Mouse (Mus musculus) Patski (cell line): ENCODE results near the gene Smarcad1. TPM values are rescaled to one million over a fixed set of nuclear protein-coding genes. Genes with fewer than 3 reads are reported as not detected.

Experiments used
- ATAC-seq: fragments of 100-300 bp; one replicate; pipeline ENCODE4 v1.8.0; 2021
- CTCF ChIA-PET: fragments of 350-600 bp; sonication (Branson Sonifier 250); formaldehyde crosslinking; loops from one replicate; lab custom pipeline; 2022; ENCODE audit warnings: inconsistent platforms; lab: Charles Lee
- POLR2A ChIA-PET: fragments of 350-600 bp; sonication (Branson Sonifier 250); formaldehyde crosslinking; loops from one replicate; lab custom pipeline; 2022; ENCODE audit warnings: antibody characterized with exemption, inconsistent platforms; lab: Charles Lee
- DNase-seq: peaks from one replicate; pipeline ENCODE4 v3.0.0-alpha.2; 2011; ENCODE audit warnings: low read depth, low spot score
- H3K27me3 ChIP-seq: fragments of 371-371 bp; one replicate; pipeline ENCODE4 v1.5.1; 2021
- CTCF ChIP-seq: fragments of 100-300 bp; IDR thresholded peaks from one replicate; pipeline ENCODE4 v1.5.1; 2021
- in situ Hi-C: fragments of 300-500 bp; cut with MboI; formaldehyde crosslinking; loops from 3 replicates; pipeline ENCODE4 v1.11.1; 2018; ENCODE audit warnings: low pct_unique_long_range_greater_than_20kb, mixed read lengths
- polyA plus RNA-seq: library from polyadenylated mRNA; unstranded; gene quantifications from one replicate; pipeline ENCODE4 v1.2.3, GENCODE M21; 2021

Gene Smarcad1
- polyA plus RNA-seq, 1 experiment from 2014 or later, result 33.2 TPM

DNA sequence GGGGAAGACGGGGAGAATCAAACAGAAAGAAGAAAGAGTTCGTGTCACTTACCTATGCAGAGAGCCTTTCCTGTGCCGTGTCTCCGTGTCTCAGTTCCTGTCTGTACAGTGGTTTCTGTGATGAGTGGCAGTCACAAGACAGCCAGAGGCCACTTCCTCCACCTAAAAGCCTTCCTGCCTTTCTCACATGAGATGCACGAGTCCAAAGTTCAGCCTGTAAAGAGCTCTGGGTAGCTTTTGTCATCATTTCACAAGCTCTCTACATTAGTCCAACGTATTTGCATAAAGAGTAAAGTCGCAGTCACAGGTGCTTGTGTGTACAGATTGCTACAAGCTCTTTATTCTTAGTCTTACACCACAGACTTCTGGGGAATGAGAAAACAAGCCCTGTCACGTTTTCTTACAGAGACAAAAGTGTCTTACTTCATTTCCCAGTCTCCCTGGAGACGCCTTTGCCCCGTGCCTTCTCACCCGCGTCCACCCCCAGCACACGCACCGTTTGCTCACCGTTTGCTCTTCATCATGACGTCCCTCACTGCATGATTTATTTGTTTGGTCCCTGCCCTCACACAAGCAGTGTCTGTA is 102.3 kb downstream of the Smarcad1 start, which contains the start of gene Hpgds:
Hpgds (minus strand) TSS at position 288 of the 585 bp plus-strand sequence.
- no peak for DNase-seq
- in situ Hi-C loops, result no loop called here
- ChIA-PET CTCF (interaction anchor here (0.9 to 1.0 kb wide), 2 partner anchors 11 to 309 kb away, joined by 3 to 4 read pairs; no protein-coding TSS in a partner anchor), POLR2A (no interaction called here)
- no peak for TF ChIP-seq CTCF
- H3K27me3 ChIP-seq, result peaks cover 16% of the 10 kb centered on the region
- ATAC-seq, result peak; percentile 17

DNA sequence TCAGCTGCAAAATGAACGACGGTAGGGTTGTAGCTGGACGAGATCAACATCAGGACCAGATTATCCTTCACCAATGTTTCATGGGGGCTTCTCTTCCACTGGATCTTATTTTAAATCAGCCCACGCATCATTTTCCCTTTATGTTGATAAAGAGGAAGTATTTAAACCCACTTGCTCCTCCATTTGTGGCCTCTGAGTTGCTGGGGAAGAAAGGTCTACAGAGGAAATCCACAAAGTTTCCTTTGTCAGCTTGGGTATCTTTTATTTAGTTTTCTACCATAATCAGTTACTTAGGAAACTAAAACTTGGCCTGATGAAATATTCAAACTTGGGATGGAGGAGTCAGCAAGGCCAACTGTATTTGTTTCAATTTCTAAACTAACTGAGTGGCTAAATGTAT is 104.0 kb downstream of the Smarcad1 start:
- DNase-seq (no peak), ATAC-seq (no peak)
- ChIA-PET POLR2A (no interaction called here), CTCF (no interaction called here)
- in situ Hi-C loops, result no loop called here
- TF ChIP-seq CTCF, result no peak
- H3K27me3 ChIP-seq, result peaks cover 23% of the 10 kb centered on the region

DNA sequence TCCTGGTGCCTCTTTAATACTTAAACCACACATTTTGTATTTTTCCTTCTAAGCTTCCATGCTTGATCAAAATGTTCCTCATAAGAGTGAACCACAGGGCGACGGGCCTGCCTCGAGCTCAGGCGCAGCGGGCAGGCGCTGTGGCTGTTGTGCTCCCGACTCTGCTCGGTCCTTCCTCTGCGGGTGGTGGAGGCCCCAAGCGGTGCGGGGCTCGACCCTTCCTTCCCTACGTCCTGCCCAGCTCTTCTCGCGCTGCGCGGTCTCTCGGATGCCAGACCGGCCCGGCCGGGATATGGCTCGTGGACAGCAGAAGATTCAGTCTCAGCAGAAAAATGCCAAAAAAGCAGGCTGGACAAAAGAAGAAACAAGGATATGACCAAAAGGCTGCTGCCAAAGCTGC is 108.3 kb downstream of the Smarcad1 start:
- ChIA-PET POLR2A (no interaction called here), CTCF (no interaction called here)
- no peak for DNase-seq
- in situ Hi-C loops, result no loop called here
- no peak for ATAC-seq
- H3K27me3 ChIP-seq, result peaks cover 17% of the 10 kb centered on the region
- no peak for TF ChIP-seq CTCF

DNA sequence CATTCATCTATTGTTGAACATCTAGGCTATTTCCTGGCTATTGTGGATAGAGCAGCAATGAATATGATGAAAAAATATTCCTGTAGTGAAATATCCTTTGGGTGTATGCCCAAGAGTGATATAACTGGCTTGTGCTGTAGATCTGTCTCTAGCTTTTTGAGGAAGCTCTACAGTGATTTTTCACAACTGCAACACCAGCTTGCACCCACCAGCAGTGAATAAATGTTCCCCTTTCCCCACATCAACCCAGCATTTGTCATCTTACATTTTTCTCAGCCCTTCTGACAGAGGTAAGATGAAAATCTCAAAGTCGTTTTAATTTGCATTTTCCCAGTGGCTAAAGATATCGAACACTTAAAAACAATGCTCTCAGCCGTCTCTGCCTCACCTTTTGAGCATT is 111.2 kb downstream of the Smarcad1 start:
- POLR2A ChIA-PET, result interaction anchor here (0.7 kb wide), 1 partner anchor 40 kb away, joined by 3 read pairs; no protein-coding TSS in a partner anchor
- CTCF ChIA-PET, result interaction anchor here (1.1 kb wide), 1 partner anchor 13 kb away, joined by 3 read pairs; no protein-coding TSS in a partner anchor
- in situ Hi-C loops, result no loop called here
- no peak for TF ChIP-seq CTCF
- peaks cover 10% of the 10 kb centered on the region for H3K27me3 ChIP-seq
- DNase-seq, result no peak
- ATAC-seq, result no peak

DNA sequence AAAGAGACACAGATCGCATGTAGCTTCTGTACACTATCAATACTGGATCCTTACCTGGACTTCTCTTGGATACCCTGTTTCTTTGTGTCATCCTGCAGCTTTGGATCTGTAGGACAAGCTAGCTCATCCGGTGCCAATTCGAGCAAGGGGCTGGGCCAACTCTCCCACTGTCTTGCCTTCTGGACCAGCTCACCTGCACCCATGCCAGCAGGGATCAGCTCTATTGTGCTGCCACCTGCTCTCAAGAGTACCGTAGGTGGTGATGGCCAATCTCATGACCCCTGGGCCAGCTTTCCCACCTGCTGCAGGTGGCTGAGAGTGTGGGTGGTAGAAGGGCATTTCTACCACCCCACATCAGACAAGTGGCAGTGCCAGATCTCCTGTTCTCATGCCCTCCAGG is 114.7 kb downstream of the Smarcad1 start:
- no peaks in the 10 kb centered on the region for H3K27me3 ChIP-seq
- DNase-seq (no peak), ATAC-seq (no peak)
- POLR2A ChIA-PET, result no interaction called here
- in situ Hi-C loops, result no loop called here
- no peak for TF ChIP-seq CTCF
- CTCF ChIA-PET, result interaction anchor here (1.3 kb wide), 1 partner anchor 19 kb away, joined by 3 read pairs; no protein-coding TSS in a partner anchor

DNA sequence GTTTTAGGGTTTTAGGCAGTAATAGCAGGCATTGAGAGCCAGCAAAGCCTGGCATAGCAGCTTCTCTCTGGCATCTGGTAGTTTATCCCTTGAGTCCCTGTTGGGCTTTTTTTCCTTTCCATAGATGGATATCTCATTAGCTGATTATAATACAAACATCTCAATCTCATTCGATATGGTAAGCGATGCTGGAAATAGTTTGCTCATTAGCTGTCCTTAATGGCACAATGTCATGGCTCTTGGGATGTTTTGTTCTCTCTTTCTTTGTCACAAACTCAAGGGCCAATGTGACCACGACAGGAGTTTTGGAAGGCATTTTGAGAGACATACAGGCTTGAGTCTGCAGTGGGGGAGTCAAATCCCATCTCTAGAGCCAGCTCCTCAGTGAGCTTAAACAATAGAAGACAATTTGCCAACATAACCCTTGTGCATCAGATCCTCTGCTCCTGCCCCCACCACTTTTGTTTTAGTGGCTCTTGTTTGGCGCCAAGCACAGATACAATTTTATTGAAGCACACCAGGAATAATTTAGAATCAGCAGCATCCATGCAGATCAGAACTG is 117.1 kb downstream of the Smarcad1 start:
- ATAC-seq (no peak), DNase-seq (no peak)
- in situ Hi-C loops, result no loop called here
- POLR2A ChIA-PET, result no interaction called here
- peaks cover 9% of the 10 kb centered on the region for H3K27me3 ChIP-seq
- no peak for TF ChIP-seq CTCF
- CTCF ChIA-PET, result no interaction called here

DNA sequence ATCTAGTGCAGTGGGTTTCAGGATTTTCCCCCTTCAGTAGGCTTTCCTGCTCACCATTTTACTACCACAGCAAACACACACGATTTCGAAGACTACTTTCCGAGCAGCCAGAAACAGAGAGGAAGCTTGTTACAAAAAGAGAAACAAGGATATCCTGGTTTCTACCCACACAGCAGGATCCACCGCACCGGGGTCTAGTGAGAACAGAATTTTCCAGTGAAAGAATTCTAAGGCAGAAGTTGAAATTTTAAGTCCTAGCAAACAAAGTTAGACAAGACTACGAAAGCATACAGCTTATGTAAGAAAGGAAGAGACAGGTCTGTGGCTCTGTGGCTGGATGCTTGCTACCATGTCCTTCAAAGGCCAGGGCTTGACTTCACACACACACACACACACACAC is 121.8 kb downstream of the Smarcad1 start:
- ChIA-PET CTCF (no interaction called here), POLR2A (no interaction called here)
- DNase-seq (no peak), ATAC-seq (no peak)
- TF ChIP-seq CTCF, result no peak
- H3K27me3 ChIP-seq, result peaks cover 17% of the 10 kb centered on the region
- in situ Hi-C loops, result no loop called here

DNA sequence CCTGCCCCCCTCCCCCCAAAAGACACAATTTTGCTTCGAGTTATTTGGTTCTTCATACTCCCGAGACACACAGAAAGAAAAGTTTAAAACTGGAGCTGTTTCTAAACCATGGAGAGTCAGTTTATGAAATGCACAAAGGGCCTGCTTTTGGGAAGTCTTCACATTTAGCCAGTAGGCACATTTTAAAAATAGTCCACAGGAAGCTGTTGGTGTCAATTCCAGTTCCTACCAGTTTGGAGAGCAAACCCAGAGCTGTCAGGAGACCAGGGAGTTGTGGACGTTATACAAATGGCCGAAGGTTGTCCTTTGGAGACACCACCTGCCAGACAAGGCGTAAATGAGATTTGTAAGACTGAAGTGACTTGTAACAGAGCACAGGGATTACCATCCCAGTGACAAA is 122.6 kb downstream of the Smarcad1 start:
- no peak for TF ChIP-seq CTCF
- POLR2A ChIA-PET, result interaction anchor here (0.6 kb wide), 1 partner anchor 31 kb away, joined by 4 read pairs; no protein-coding TSS in a partner anchor
- DNase-seq (no peak), ATAC-seq (no peak)
- in situ Hi-C loops, result no loop called here
- peaks cover 22% of the 10 kb centered on the region for H3K27me3 ChIP-seq
- CTCF ChIA-PET, result no interaction called here

Other genes starting within 250 kb of the Smarcad1 start
- gene Hpgds, start 102.3 kb downstream of the Smarcad1 start, polyA plus RNA-seq, result 0.12 TPM